8 mouse cellular contexts compared by ENCODE assay signal in the genomic region with DNA sequence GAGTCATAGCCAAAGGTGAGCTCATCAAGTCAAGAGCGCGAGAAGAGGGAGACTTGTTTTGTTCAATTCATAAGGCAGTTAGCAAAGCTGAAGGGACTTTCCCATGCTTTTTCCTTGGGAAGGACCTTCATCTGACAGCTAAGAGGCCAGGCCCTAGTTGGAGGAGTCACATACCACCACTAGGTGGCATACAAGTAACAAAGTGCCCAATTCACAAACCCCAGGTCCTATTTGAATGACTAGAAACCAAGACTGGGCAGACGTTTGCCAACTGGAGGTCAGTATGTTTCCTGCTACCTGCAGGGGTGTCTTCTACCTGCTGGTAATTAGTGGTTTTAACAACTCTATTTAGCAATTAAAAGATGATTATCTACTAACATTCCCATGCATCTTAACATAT. TPM values are rescaled to one million over a fixed set of nuclear protein-coding genes. Genes with fewer than 3 reads are reported as not detected.
DNase-seq lines count a peak whose midpoint lies in the region; ATAC-seq and TF ChIP-seq lines count a peak whose summit lies in the region.

No protein-coding gene starts in this region.

- H3K4me2 ChIP-seq in forebrain, postnatal 0 days (ENCODE audit: low read depth): no peak overlapping the region
- H3K4me2 ChIP-seq in kidney, postnatal 0 days (ENCODE audit: low read length): no peak overlapping the region

- H3K36me3 ChIP-seq in forebrain, postnatal 0 days (ENCODE audit: insufficient read depth): no peaks in the 10 kb centered on the region
- no peaks in the 10 kb centered on the region for H3K36me3 ChIP-seq in kidney, postnatal 0 days (ENCODE audit: insufficient read depth, low read length)

- H3K9me3 ChIP-seq in forebrain, postnatal 0 days (ENCODE audit: low read length): no peaks in the 10 kb centered on the region
- no peaks in the 10 kb centered on the region for H3K9me3 ChIP-seq in kidney, postnatal 0 days (replicated peaks; ENCODE audit: low read length)

- no peak overlapping the region for H3K27ac ChIP-seq in forebrain, postnatal 0 days (ENCODE audit: low read depth, low read length)
- H3K27ac ChIP-seq in kidney, postnatal 0 days: no peak overlapping the region

- H3K9ac ChIP-seq in forebrain, postnatal 0 days: no peak overlapping the region
- H3K9ac ChIP-seq in kidney, postnatal 0 days (ENCODE audit: low read depth, low read length): no peak overlapping the region

- TF ChIP-seq POLR2A in lung, adult 2 months (IDR thresholded peaks at IDR 0.05; ENCODE audit: borderline replicate concordance, extremely low read depth, low read depth, low read length): no peak

- H3K27me3 ChIP-seq in forebrain, postnatal 0 days (ENCODE audit: insufficient read depth, low read length): 0 out of 2 replicates have a peak, but pooled peaks cover 8% of the 10 kb centered on the region
- H3K27me3 ChIP-seq in kidney, postnatal 0 days (ENCODE audit: insufficient read depth, low read length): peaks cover 10% of the 10 kb centered on the region; the same call in 1 of the 2 replicates

- H3K4me1 ChIP-seq in forebrain, postnatal 0 days (ENCODE audit: insufficient read depth): no peaks in the 10 kb centered on the region
- peaks cover 5% of the 10 kb centered on the region for H3K4me1 ChIP-seq in kidney, postnatal 0 days (replicated peaks; ENCODE audit: insufficient read depth, low read length)
- no peaks in the 10 kb centered on the region for H3K4me1 ChIP-seq in lung, adult 2 months (ENCODE audit: control insufficient read depth, insufficient read depth, low read length)

- no peak overlapping the region for H3K4me3 ChIP-seq in forebrain, postnatal 0 days (ENCODE audit: low read depth, low read length)
- H3K4me3 ChIP-seq in kidney, postnatal 0 days (replicated peaks; ENCODE audit: low read depth, low read length): no peak overlapping the region
- no peak overlapping the region for H3K4me3 ChIP-seq in lung, adult 2 months (replicated peaks; ENCODE audit: extremely low read depth, low read depth, low read length)

- 36% methylated on average over 3 of the region's 3 CpGs for WGBS in forebrain, postnatal 0 days
- 41% methylated on average over 3 of the region's 3 CpGs for WGBS in kidney, postnatal 0 days
- 14% methylated on average over 3 of the region's 3 CpGs for WGBS in lung, adult 2 months

- ATAC-seq in forebrain, postnatal 0 days: peak; percentile 61; the same call in 1 of the 2 replicates
- 0 out of 2 replicates have a peak, but pooled peaks have one; percentile 30 for ATAC-seq in kidney, postnatal 0 days (replicated peaks; ENCODE audit: low FRiP score, low read depth)

- TF ChIP-seq CTCF in forebrain, postnatal 0 days (IDR thresholded peaks at IDR 0.05; ENCODE audit: low read depth): peak; percentile 79
- TF ChIP-seq CTCF in kidney, postnatal 0 days (IDR thresholded peaks at IDR 0.05; ENCODE audit: low read depth): peak; percentile 83
- TF ChIP-seq CTCF in lung, adult 2 months (IDR thresholded peaks at IDR 0.05; ENCODE audit: insufficient read depth, low read length): peak; percentile 24; the same call in 1 of the 2 replicates

- DNase-seq in adrenal gland, adult (ENCODE audit: inconsistent age in 2 of 2, low spot score in 1 of 2): peak; percentile 60 to 88
- no peak for DNase-seq in adrenal gland, postnatal 25 days
- DNase-seq in 3T3-L1 (ENCODE audit: low read depth, low spot score): peak; percentile 80
- DNase-seq in brain, embryonic 18.5 days (ENCODE audit: low read depth, low spot score): peak; percentile 16
- DNase-seq in forebrain, postnatal 0 days: peak; percentile 66
- peak; percentile 80 for DNase-seq in kidney, postnatal 0 days (ENCODE audit: low spot score)
- peak; percentile 16 for DNase-seq in lung, adult 2 months
- peak; percentile 19 for DNase-seq in skeletal muscle tissue, adult 2 months (ENCODE audit: low read depth, low spot score)

RNA-seq across cellular contexts. Expression of a gene that starts 9.7 kb away (rescaled TPM):
- 0.76 and 1.1 TPM in 2 replicates for total RNA-seq in adrenal gland, postnatal 25 days (2021)
- total RNA-seq in forebrain, postnatal 0 days (2014; rRNA removed): not detected in 2 replicates
- 1.1 and 1.8 TPM in 2 replicates for polyA plus RNA-seq in forebrain, postnatal 0 days (2015; fragmentation: Nextera tagmentation; extraction: Ambion mirVana)
- 0.24 and 0.46 TPM in 2 replicates for polyA plus RNA-seq in kidney, postnatal 0 days (2015; fragmentation: Nextera tagmentation; extraction: Ambion mirVana)
- 21.9 and 25.0 TPM in 2 replicates for polyA plus RNA-seq in lung, adult 2 months (2012; rRNA removed)

RNA-seq across cellular contexts. Expression of a gene that starts 12.1 kb away (rescaled TPM):
- not detected in 2 replicates for total RNA-seq in adrenal gland, postnatal 25 days (2021)
- not detected in 2 replicates for total RNA-seq in forebrain, postnatal 0 days (2014; rRNA removed)
- polyA plus RNA-seq in forebrain, postnatal 0 days (2015; fragmentation: Nextera tagmentation; extraction: Ambion mirVana): 0.14 TPM in 1 of 2 replicates, not detected in the other
- not detected in 2 replicates for polyA plus RNA-seq in kidney, postnatal 0 days (2015; fragmentation: Nextera tagmentation; extraction: Ambion mirVana)
- polyA plus RNA-seq in lung, adult 2 months (2012; rRNA removed): not detected in 2 replicates

RNA-seq across cellular contexts. Expression of a gene that starts 36.1 kb away (rescaled TPM):
- not detected in 2 replicates for total RNA-seq in adrenal gland, postnatal 25 days (2021)
- total RNA-seq in forebrain, postnatal 0 days (2014; rRNA removed): not detected in 2 replicates
- polyA plus RNA-seq in forebrain, postnatal 0 days (2015; fragmentation: Nextera tagmentation; extraction: Ambion mirVana): not detected in 2 replicates
- not detected in 2 replicates for polyA plus RNA-seq in kidney, postnatal 0 days (2015; fragmentation: Nextera tagmentation; extraction: Ambion mirVana)
- polyA plus RNA-seq in lung, adult 2 months (2012; rRNA removed): not detected in 2 replicates

RNA-seq across cellular contexts. Expression of a gene that starts 48.7 kb away (rescaled TPM):
- 2.6 TPM in 1 of 2 replicates, not detected in the other for total RNA-seq in adrenal gland, postnatal 25 days (2021)
- total RNA-seq in forebrain, postnatal 0 days (2014; rRNA removed): 0.08 TPM in 1 of 2 replicates, not detected in the other
- not detected in 2 replicates for polyA plus RNA-seq in forebrain, postnatal 0 days (2015; fragmentation: Nextera tagmentation; extraction: Ambion mirVana)
- 0.05 and 0.11 TPM in 2 replicates for polyA plus RNA-seq in kidney, postnatal 0 days (2015; fragmentation: Nextera tagmentation; extraction: Ambion mirVana)
- polyA plus RNA-seq in lung, adult 2 months (2012; rRNA removed): 15.2 and 21.6 TPM in 2 replicates

Comparison
In these comparisons a context has a peak if more than half of its experiments do, and no peak if none do; other contexts are left out.
1. CTCF ChIP-seq: peak in every context shown above with its lines; median percentile 83 in kidney, postnatal 0 days; 79 in forebrain, postnatal 0 days; 24 in lung, adult 2 months.